ENCODE assay signal across 8 mouse cellular contexts in genomic region chr2:91194624-91195332, GRCm38 (mm10). TPM values are rescaled to one million over a fixed set of nuclear protein-coding genes. Genes with fewer than 3 reads are reported as not detected.
DNase-seq lines count a peak whose midpoint lies in the region; ATAC-seq and TF ChIP-seq lines count a peak whose summit lies in the region.

No protein-coding gene starts in this region.

- no peaks in the 10 kb centered on the region; the same call in 1 of the 2 replicates for H3K79me2 ChIP-seq in liver, adult 2 months (ENCODE audit: control insufficient read depth, insufficient read depth, low read length)

- no peaks in the 10 kb centered on the region for H3K9me3 ChIP-seq in hindbrain, embryonic 14.5 days (ENCODE audit: control insufficient read depth, low read length)
- no peaks in the 10 kb centered on the region for H3K9me3 ChIP-seq in midbrain, postnatal 0 days (ENCODE audit: low read length)

- H3K4me2 ChIP-seq in hindbrain, embryonic 14.5 days (replicated peaks): peak overlapping the region; percentile 48
- peak overlapping the region; percentile 47 for H3K4me2 ChIP-seq in midbrain, postnatal 0 days (ENCODE audit: low read depth, low read length, poor library complexity, severe bottlenecking)

- ATAC-seq in hindbrain, embryonic 14.5 days (ENCODE audit: low FRiP score): peak; percentile 72
- ATAC-seq in midbrain, postnatal 0 days (ENCODE audit: low FRiP score): peak; percentile 72

- DNase-seq in left cerebral cortex, postnatal 4 days: peak; percentile 59
- DNase-seq in left cerebral cortex, adult 9 months (ENCODE audit: low spot score in 2 of 2): no peak
- DNase-seq in cerebellum, adult 9-11 months: peak; percentile 85
- DNase-seq in gastrocnemius, adult 2 months: peak; percentile 96
- DNase-seq in hindbrain, embryonic 14.5 days (ENCODE audit: low spot score): peak; percentile 51
- peak; percentile 87 for DNase-seq in liver, adult 2 months (ENCODE audit: extremely low read depth, low read depth, low spot score)
- DNase-seq in midbrain, postnatal 0 days (ENCODE audit: low spot score): peak; percentile 56
- DNase-seq in thymus, adult 18-20 months: peak; percentile 37 to 42

- no peaks in the 10 kb centered on the region; the same call in 1 of the 2 replicates for H3K4me1 ChIP-seq in hindbrain, embryonic 14.5 days (replicated peaks; ENCODE audit: control insufficient read depth, insufficient read depth, low read length)
- H3K4me1 ChIP-seq in liver, adult 2 months (ENCODE audit: control insufficient read depth, insufficient read depth, low read length): peaks cover 12% of the 10 kb centered on the region
- 0 out of 2 replicates have a peak, but pooled peaks cover 3% of the 10 kb centered on the region for H3K4me1 ChIP-seq in midbrain, postnatal 0 days (ENCODE audit: insufficient read depth, low read length)

- H3K36me3 ChIP-seq in hindbrain, embryonic 14.5 days (replicated peaks; ENCODE audit: control insufficient read depth, insufficient read depth): no peaks in the 10 kb centered on the region
- peaks cover 10% of the 10 kb centered on the region for H3K36me3 ChIP-seq in liver, adult 2 months (ENCODE audit: control insufficient read depth, insufficient read depth, low read length)
- no peaks in the 10 kb centered on the region for H3K36me3 ChIP-seq in midbrain, postnatal 0 days (ENCODE audit: insufficient read depth, low read length)

- H3K27ac ChIP-seq in gastrocnemius, adult 2 months: peak overlapping the region; percentile 94
- no peak overlapping the region for H3K27ac ChIP-seq in hindbrain, embryonic 14.5 days
- H3K27ac ChIP-seq in liver, adult 2 months (replicated peaks; ENCODE audit: insufficient read depth, low read depth, low read length): peak overlapping the region; percentile 99
- no peak overlapping the region for H3K27ac ChIP-seq in midbrain, postnatal 0 days (ENCODE audit: low read depth, low read length)

- TF ChIP-seq CTCF in gastrocnemius, adult 2 months (IDR thresholded peaks at IDR 0.05): peak; percentile 92; the same call in 1 of the 2 replicates
- TF ChIP-seq CTCF in liver, adult 2 months (IDR thresholded peaks at IDR 0.05; ENCODE audit: low read depth, low read length): peak; percentile 88
- peak; percentile 80 for TF ChIP-seq CTCF in midbrain, postnatal 0 days (IDR thresholded peaks at IDR 0.05)

- 2% methylated on average over 27 of the region's 27 CpGs for WGBS in hindbrain, embryonic 14.5 days
- 1% methylated on average over 27 of the region's 27 CpGs for WGBS in liver, adult 2 months
- 2% methylated on average over 27 of the region's 27 CpGs for WGBS in midbrain, postnatal 0 days

- intact Hi-C loops in left cerebral cortex, postnatal 4 days (cut with DNase I): no loop called here
- intact Hi-C loops in gastrocnemius, adult 2 months (cut with DNase I): loop anchor here (1.0 kb wide), 1 partner anchor 79 kb away; no protein-coding TSS in a partner anchor

- peak overlapping the region; percentile 0 for H3K9ac ChIP-seq in hindbrain, embryonic 14.5 days
- peak overlapping the region; percentile 92 for H3K9ac ChIP-seq in liver, adult 2 months (ENCODE audit: low read depth, low read length)
- H3K9ac ChIP-seq in midbrain, postnatal 0 days (replicated peaks; ENCODE audit: low read length, poor library complexity, severe bottlenecking): peak overlapping the region; percentile 29

- peak; percentile 52; the same call in 1 of the 2 replicates for TF ChIP-seq POLR2A in liver, adult 2 months (IDR thresholded peaks at IDR 0.05; ENCODE audit: extremely low read depth, insufficient read depth, low read length)

- no peaks in the 10 kb centered on the region for H3K27me3 ChIP-seq in hindbrain, embryonic 14.5 days (ENCODE audit: control insufficient read depth, insufficient read depth, low read length)
- no peaks in the 10 kb centered on the region for H3K27me3 ChIP-seq in liver, adult 2 months (ENCODE audit: control insufficient read depth, insufficient read depth, low read length)
- H3K27me3 ChIP-seq in midbrain, postnatal 0 days (ENCODE audit: insufficient read depth, low read length): no peaks in the 10 kb centered on the region

- peak overlapping the region; percentile 86 for H3K4me3 ChIP-seq in gastrocnemius, adult 2 months
- H3K4me3 ChIP-seq in hindbrain, embryonic 14.5 days (replicated peaks; ENCODE audit: low read length): peak overlapping the region; percentile 18
- peak overlapping the region; percentile 74 for H3K4me3 ChIP-seq in liver, adult 2 months (ENCODE audit: insufficient read depth, low read depth, low read length)
- H3K4me3 ChIP-seq in midbrain, postnatal 0 days (ENCODE audit: low read depth, low read length): peak overlapping the region; percentile 23; the same call in 1 of the 2 replicates

RNA-seq across cellular contexts. Expression of gene Nr1h3, which starts 7.9 kb away (rescaled TPM):
- total RNA-seq in left cerebral cortex, postnatal 4 days (2021): 1 to 10 TPM; 1.1 to 1.4 TPM
- 10 to 100 TPM; 26.8 to 26.9 TPM for total RNA-seq in gastrocnemius, adult 2 months (2021)
- polyA plus RNA-seq in hindbrain, embryonic 14.5 days (2014; fragmentation: Nextera tagmentation; extraction: Ambion mirVana): 1.5 and 2.8 TPM in 2 replicates
- total RNA-seq in liver, adult 2 months (2014; rRNA removed): 146 and 148 TPM in 2 replicates
- polyA plus RNA-seq in liver, adult 2 months (2012; rRNA removed): 190 and 198 TPM in 2 replicates
- total RNA-seq in midbrain, postnatal 0 days (2014; rRNA removed): 0.82 and 3.8 TPM in 2 replicates
- 0.70 and 1.9 TPM in 2 replicates for polyA plus RNA-seq in midbrain, postnatal 0 days (2015; fragmentation: Nextera tagmentation; extraction: Ambion mirVana)

RNA-seq across cellular contexts. Expression of gene Acp2, which starts 7.9 kb away (rescaled TPM):
- total RNA-seq in left cerebral cortex, postnatal 4 days (2021): 10 to 100 TPM; 38.4 to 43.1 TPM
- total RNA-seq in gastrocnemius, adult 2 months (2021): 10 to 100 TPM; 12.5 to 13.6 TPM
- 40.9 and 49.8 TPM in 2 replicates for polyA plus RNA-seq in hindbrain, embryonic 14.5 days (2014; fragmentation: Nextera tagmentation; extraction: Ambion mirVana)
- total RNA-seq in liver, adult 2 months (2014; rRNA removed): 23.9 and 25.5 TPM in 2 replicates
- 35.8 and 45.0 TPM in 2 replicates for polyA plus RNA-seq in liver, adult 2 months (2012; rRNA removed)
- 44.7 and 45.2 TPM in 2 replicates for total RNA-seq in midbrain, postnatal 0 days (2014; rRNA removed)
- 35.1 and 36.4 TPM in 2 replicates for polyA plus RNA-seq in midbrain, postnatal 0 days (2015; fragmentation: Nextera tagmentation; extraction: Ambion mirVana)

RNA-seq across cellular contexts. Expression of gene Madd, which starts 11.1 kb away (rescaled TPM):
- 100 to 1,000 TPM; 125 to 135 TPM for total RNA-seq in left cerebral cortex, postnatal 4 days (2021)
- total RNA-seq in gastrocnemius, adult 2 months (2021): 1 to 10 TPM; 2.9 to 4.0 TPM
- polyA plus RNA-seq in hindbrain, embryonic 14.5 days (2014; fragmentation: Nextera tagmentation; extraction: Ambion mirVana): 51.6 and 58.4 TPM in 2 replicates
- total RNA-seq in liver, adult 2 months (2014; rRNA removed): 14.1 and 16.5 TPM in 2 replicates
- 10.2 and 15.3 TPM in 2 replicates for polyA plus RNA-seq in liver, adult 2 months (2012; rRNA removed)
- total RNA-seq in midbrain, postnatal 0 days (2014; rRNA removed): 74.8 and 87.1 TPM in 2 replicates
- polyA plus RNA-seq in midbrain, postnatal 0 days (2015; fragmentation: Nextera tagmentation; extraction: Ambion mirVana): 36.9 and 39.8 TPM in 2 replicates

RNA-seq across cellular contexts. Expression of gene Ddb2, which starts 42.0 kb away (rescaled TPM):
- 10 to 100 TPM; 12.3 to 12.8 TPM for total RNA-seq in left cerebral cortex, postnatal 4 days (2021)
- total RNA-seq in gastrocnemius, adult 2 months (2021): 1 to 10 TPM; 2.6 to 2.8 TPM
- polyA plus RNA-seq in hindbrain, embryonic 14.5 days (2014; fragmentation: Nextera tagmentation; extraction: Ambion mirVana): 9.4 and 11.4 TPM in 2 replicates
- total RNA-seq in liver, adult 2 months (2014; rRNA removed): 4.4 and 5.0 TPM in 2 replicates
- 4.8 and 7.9 TPM in 2 replicates for polyA plus RNA-seq in liver, adult 2 months (2012; rRNA removed)
- total RNA-seq in midbrain, postnatal 0 days (2014; rRNA removed): 7.9 and 11.5 TPM in 2 replicates
- 13.4 and 14.2 TPM in 2 replicates for polyA plus RNA-seq in midbrain, postnatal 0 days (2015; fragmentation: Nextera tagmentation; extraction: Ambion mirVana)

Comparison
In these comparisons a context has a peak if more than half of its experiments do, and no peak if none do; other contexts are left out.
1. DNase-seq: peak in left cerebral cortex, postnatal 4 days (single experiment), cerebellum, adult 9-11 months (single experiment), gastrocnemius, adult 2 months (single experiment), hindbrain, embryonic 14.5 days (single experiment), liver, adult 2 months (single experiment), midbrain, postnatal 0 days (single experiment) and thymus, adult 18-20 months (2 of 2); none in left cerebral cortex, adult 9 months (0 of 2).
2. H3K27ac ChIP-seq: peak in gastrocnemius, adult 2 months (single experiment) and liver, adult 2 months (single experiment); none in hindbrain, embryonic 14.5 days (single experiment) and midbrain, postnatal 0 days (single experiment).
3. H3K4me3 ChIP-seq: peak in every context shown above with its lines; median percentile 86 in gastrocnemius, adult 2 months; 74 in liver, adult 2 months; 23 in midbrain, postnatal 0 days; 18 in hindbrain, embryonic 14.5 days.
4. H3K9ac ChIP-seq: peak in every context shown above with its lines; median percentile 92 in liver, adult 2 months; 29 in midbrain, postnatal 0 days; 0 in hindbrain, embryonic 14.5 days.
5. Peak in every context shown above with its lines, with median percentiles within 50 percentile points of each other: CTCF ChIP-seq.